Mouse (Mus musculus) mesoderm, embryonic 11.5 days (tissue): Measurements from ENCODE around the gene Rnf214.

Experiments
- DNase-seq: peaks from one replicate; pipeline ENCODE4 v3.0.0-alpha.2; 2012; ENCODE audit warnings: low read depth, low spot score

Gene Rnf214

DNA sequence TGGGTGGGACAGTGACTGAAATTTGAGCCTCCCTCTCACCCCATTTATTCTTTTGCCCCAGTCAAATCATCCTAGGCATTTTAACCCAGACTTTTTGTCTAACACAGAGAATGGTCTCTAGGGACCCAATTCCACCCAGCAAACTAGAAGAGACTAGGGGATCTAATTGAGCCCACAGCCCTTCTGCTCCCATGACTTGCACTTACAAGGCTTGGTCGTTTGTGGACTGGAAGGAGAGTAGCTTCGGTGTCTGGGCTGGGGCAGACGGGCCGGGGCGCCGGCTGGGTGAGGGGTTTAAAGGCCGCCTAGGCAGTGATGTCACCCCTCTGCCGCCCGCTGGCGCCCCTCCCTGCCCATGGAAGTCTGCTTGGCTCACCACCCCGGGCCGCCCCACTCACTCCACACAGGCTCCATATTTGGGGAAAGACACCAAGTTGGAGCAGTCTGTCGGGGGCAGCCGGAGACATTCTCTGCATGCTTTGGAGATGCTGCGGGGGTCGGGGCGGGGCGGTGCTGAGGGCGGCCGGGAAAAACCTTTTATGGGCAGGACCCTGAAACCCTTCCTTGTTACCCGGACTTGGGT, 29.0 kb upstream of the Rnf214 start, which contains the start of gene Tagln:
TSS of gene Tagln (minus strand) at position 431 of the 583 bp plus-strand sequence.
- peak; percentile 45 for DNase-seq

DNA sequence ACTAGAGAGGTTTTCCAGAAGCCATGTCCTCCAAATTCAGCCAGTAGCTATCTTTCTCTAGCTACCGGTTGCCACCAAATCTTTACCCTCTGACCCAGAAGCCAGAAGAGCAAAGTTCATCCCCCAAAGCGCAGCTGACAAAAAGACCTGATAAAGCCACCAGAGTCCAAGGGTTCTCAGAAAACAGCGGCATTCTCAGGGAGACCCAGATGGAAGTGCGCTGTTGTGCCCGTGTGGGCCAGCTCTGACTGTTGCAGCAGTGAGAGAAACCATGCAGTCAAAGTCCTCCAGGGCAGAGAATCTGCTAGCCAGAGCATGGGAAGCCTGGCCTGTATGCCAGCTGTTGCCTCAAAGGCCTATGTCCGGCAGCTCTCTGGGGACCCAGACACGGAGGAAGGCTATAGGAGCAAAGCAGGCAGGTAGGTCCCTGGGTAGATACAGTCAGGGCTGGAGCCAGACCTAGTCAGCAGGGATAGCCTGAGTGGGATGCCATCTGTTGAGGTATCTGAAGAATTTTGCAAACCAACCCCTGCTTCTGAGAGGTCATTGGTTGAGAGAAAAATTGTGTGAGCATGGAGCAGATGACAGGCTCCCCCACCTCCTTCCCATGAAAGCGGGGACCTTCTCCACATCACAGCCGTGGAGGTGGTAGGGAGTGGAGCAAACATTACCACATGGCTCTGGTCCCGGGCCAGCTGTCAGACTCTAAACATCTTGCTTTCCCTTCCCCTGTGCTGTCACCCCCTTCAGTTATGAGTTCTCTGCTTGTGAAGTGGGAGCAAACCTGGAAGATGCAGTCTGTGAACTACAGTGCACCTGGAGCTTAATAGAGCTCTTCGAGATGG, 26.1 kb upstream of the Rnf214 start:
- no peak for DNase-seq

DNA sequence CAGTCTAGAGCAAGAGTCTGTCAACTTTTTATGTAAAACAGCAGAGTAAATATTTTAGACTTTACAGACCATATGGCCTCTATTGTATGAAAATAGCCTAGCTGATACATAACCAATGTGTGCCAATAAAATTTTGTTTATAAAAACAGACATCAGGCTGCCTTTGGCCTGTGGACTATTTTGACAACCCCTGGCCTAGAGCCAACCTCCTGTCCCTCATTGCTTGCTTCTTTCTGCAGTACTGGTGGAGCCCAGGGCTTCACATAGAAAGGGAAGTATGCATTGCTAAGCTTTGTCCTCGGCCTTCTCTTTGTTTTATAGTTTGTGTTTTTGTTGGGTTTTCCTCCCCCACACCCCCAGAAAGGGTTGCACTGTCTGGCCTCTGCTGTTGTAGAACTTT, 25.2 kb upstream of the Rnf214 start:
- DNase-seq = no peak

GRCm38 (mm10) chr9:45929285-45929684, 22.6 kb upstream of the Rnf214 start:
- no peak for DNase-seq

GRCm38 (mm10) chr9:45919895-45920294, 13.2 kb upstream of the Rnf214 start:
- no peak for DNase-seq

DNA sequence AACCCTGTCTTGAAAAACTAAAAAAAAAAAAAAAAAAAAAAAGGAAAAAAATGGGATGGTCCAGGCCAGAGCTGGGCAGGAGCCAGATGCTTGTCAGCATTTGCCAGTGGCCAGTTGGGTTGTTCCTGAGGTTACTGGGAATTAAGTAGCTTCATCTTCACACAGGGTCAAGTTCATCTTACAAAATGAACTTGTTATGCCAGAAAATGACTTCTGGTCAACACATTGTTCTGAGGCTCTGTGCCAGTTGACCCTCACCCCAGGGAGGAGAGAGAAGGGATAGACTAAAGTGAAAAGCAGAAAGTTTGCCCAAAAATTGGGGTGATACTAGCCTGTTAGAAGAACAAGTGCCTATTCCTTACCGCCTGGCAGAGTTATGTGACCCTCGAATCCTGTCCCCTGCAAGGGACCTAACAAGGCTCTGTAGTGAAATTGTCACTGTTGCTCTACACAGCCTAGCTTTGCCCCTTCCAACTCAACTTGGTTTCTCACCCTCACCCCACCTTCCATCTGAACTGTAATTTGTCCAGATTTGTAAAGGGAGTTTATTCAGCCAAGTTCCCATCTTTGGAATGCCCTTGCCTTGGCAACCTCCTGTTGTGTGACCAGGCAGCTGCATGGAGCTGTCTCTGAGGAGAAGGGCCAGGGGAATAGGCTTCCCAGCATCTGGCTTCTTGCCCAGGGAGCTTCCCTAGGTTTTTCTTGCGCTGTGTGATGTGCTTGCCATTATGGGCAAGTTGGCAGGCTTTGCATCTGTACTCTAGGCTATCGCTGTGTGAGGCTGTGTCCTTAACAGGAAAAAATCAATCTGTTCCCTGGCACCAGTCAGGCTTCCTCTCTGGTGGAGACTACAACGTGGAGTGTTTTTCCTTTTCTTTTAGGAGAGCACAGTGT, 10.6 kb upstream of the Rnf214 start:
- DNase-seq = no peak

GRCm38 (mm10) chr9:45915659-45916058, 8.9 kb upstream of the Rnf214 start:
- no peak for DNase-seq

GRCm38 (mm10) chr9:45911673-45912072, 5.0 kb upstream of the Rnf214 start:
- DNase-seq = peak; percentile 22

GRCm38 (mm10) chr9:45910995-45911394, 4.3 kb upstream of the Rnf214 start:
- DNase-seq = no peak

DNA sequence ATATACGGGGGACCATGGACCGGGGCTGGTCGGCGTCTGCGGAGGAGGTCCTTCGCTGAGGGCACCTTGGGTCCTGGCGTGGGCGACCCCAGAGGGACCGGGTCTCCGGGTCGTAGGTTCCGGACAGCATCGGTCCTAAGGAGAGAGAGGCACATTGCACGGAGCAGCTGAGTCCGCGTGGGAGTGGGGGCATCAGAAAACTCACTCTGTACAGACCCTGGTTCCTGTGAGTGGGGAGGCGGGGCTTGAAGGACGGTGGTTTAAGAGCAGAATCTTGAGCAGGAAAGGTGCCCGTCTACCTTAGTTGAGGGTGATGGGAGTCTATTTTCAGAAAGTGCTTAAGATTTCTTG, 342 bp upstream of the Rnf214 start:
- DNase-seq = no peak

- DNase-seq = peak; percentile 61
Measured at GRCm38 (mm10) chr9:45905811-45906237, 887 bp downstream of the Rnf214 start.

GRCm38 (mm10) chr9:45905196-45905595, 1.5 kb downstream of the Rnf214 start:
- no peak for DNase-seq

- no peak for DNase-seq
Measured at GRCm38 (mm10) chr9:45893681-45894080, 13.0 kb downstream of the Rnf214 start.

DNA sequence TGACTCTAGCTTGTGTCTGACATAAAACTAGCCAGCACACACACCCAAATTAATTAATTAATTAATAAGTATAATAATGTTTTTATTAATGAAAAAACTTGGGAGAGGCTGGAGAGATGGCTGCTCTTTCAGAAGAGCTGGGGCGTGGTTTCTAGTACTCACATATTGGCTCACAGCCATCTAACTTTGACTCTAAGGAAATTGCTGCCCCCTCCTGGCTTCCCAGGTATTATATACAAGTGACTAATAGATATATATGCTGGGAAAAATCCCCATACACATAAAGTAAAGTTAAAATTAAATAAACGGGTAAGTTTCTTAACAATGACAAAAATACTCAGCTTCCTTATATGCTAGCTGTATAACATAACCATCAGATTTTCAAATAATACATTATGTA, 28.8 kb downstream of the Rnf214 start:
- DNase-seq = no peak

DNA sequence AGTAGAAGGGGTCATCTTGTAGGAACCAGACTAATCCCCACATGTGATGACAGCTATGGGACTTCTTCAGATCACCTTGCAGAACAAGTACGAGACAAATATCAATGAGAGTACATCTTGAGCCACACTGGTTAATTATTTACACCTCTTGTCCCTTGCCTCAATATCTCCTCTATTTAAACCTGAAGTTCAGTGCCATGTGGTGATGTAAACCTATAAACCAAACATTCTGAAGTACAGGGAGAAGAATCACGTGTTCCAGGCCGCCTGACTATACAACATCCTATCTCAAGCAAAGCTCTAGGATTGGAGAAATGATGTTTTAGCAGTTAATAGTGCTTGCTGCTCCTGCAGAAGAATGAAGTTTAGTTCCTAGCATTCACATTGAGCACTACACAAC, 36.4 kb downstream of the Rnf214 start:
- no peak for DNase-seq

DNA sequence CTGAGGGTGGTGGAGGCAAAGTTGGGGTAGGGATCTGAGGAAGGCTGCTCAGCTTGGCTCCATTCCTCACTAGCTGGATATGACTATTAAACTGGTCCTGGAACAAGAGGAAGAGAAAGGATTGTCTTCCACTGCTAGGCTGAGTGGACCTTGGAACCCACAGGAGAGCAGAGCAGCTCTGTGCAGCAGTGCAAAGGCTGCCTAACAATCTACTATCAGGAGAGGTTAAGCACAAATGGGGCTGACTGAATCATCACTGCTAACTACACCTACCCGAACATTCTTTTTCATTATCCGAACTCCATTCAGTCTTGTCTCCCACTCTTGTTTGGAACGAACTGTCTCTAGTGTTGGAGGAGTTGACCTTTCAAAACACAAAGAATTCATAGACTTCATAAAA, 37.5 kb downstream of the Rnf214 start:
- no peak for DNase-seq

DNA sequence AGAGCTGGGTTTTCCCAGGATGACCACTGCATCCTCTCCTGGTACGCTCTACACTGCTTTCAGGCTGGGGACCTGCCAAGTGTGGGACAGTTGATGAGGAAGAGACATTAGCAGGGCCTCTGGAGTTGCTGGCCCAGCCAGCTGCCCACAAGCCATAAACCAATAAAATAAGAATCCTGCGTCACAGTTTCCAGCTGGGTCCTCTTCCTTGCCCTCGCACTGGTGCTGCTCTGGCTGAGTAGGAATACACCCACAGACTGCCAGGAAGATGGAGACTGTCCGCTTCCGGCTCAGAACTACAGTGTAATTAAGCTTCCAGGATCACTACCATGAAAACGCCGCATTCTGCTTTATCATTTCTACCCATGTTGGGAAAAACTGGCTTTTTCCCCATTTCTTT, 44.9 kb downstream of the Rnf214 start:
- no peak for DNase-seq

GRCm38 (mm10) chr9:45859364-45859763, 47.3 kb downstream of the Rnf214 start:
- no peak for DNase-seq

GRCm38 (mm10) chr9:45854136-45854535, 52.6 kb downstream of the Rnf214 start:
- no peak for DNase-seq

DNA sequence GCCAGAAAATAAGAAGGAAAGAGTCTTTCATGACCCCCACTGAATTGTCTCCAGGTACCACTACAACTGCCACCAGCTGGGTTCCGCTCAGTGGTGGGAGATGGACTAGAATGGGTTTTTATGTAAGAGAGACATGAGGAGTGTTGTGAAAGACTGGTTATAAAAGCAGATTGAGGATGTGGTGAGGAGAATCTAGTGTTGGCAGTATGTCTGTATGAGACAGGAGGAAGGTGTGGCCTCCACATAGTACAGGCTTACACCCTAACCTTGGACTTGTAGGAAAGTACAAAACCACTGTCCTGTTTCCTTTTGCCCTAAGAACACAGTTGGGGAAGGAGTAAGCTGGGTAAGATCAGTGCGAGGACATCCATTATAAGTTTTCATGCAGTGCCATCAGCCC, 53.0 kb downstream of the Rnf214 start:
- no peak for DNase-seq

DNA sequence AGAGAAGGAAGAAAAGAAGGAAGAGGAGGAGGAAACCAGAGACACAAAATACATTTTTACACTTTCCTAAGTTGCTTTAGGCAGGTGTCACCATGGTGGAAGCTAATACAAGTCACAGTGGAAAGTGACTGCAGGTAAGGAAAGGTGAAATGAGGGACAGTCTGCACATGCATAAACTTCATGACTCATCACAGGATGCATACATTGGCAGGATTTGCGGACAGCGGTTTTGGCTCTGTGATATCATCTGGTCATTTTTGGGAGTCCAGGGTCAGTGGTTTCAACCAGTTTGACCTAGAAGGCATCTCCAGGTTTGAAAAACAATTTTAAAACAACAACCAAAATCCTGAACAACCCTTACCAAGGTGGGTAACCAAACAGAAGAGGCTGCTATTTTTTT, 54.9 kb downstream of the Rnf214 start:
- DNase-seq = no peak

DNA sequence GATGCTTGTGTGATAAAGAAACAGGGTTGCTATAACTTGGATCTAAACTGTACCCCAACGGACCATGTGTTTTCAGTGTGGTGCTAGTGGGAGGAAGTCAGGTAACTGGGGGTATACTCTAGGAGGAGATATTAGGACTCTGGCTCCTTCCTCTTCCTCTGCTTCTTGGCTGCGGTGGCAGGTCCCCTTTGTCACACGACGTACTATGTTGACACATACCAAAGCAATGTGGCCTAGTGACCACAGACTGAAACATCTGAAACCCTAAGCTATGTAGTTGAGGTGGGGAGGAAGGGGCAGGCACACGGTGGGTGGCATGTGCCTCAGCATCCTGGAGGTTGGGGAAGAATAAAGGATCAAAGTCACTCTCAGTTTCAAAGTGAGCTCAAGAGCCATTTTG, 55.4 kb downstream of the Rnf214 start:
- no peak for DNase-seq
